Mouse (Mus musculus) midbrain, embryonic 16.5 days (tissue): ENCODE results near the gene Smdt1. TPM values are rescaled to one million over a fixed set of nuclear protein-coding genes. Genes with fewer than 3 reads are reported as not detected.
"Not testable (repeated sequence)": the region's sequence is repeated elsewhere in the genome, so short reads cannot be mapped to it uniquely, and the experiment has no call there.

ENCODE experiments used
- ATAC-seq: fragments of 200-750 bp; cut with Nextera tagmentation; 2 replicates; pipeline ENCODE4 v1.8.0; 2017; ENCODE audit warnings: moderate TSS enrichment
- H3K27ac ChIP-seq: fragments of 300-500 bp; sonication (generic); 2 replicates; pipeline ENCODE4 v1.5.1; 2014; ENCODE audit warnings: mild to moderate bottlenecking, low read length, mixed read lengths
- H3K27me3 ChIP-seq: fragments of 300-500 bp; sonication (generic); 2 replicates; pipeline ENCODE4 v1.6.1; 2014; ENCODE audit warnings: low read depth, low read length, mixed read lengths; ENCODE audit not compliant: control insufficient read depth, insufficient read depth
- H3K36me3 ChIP-seq: fragments of 300-500 bp; sonication (generic); 2 replicates; pipeline ENCODE4 v1.6.1; 2014; ENCODE audit warnings: mild to moderate bottlenecking, low read length, moderate library complexity, mixed read lengths; ENCODE audit not compliant: control insufficient read depth, insufficient read depth
- H3K4me1 ChIP-seq: fragments of 300-500 bp; sonication (generic); 2 replicates; pipeline ENCODE4 v1.6.1; 2014; ENCODE audit warnings: mild to moderate bottlenecking, low read length, mixed read lengths; ENCODE audit not compliant: control insufficient read depth, insufficient read depth
- H3K4me2 ChIP-seq: fragments of 300-500 bp; sonication (generic); 2 replicates; pipeline ENCODE4 v1.6.1; 2014; ENCODE audit warnings: mild to moderate bottlenecking, low read length, mixed read lengths
- H3K4me3 ChIP-seq: fragments of 300-500 bp; sonication (generic); 2 replicates; pipeline ENCODE4 v1.5.1; 2014; ENCODE audit warnings: low read depth, mild to moderate bottlenecking, low read length, moderate library complexity, mixed read lengths
- H3K9ac ChIP-seq: fragments of 300-500 bp; sonication (generic); 2 replicates; pipeline ENCODE4 v1.6.1; 2014; ENCODE audit warnings: low read depth, low read length, mixed read lengths
- H3K9me3 ChIP-seq: fragments of 300-500 bp; sonication (generic); replicated peaks from 2 replicates; pipeline ENCODE4 v1.6.1; 2014; ENCODE audit warnings: mild to moderate bottlenecking, low read length, mixed read lengths; ENCODE audit not compliant: control insufficient read depth, poor library complexity, severe bottlenecking
- WGBS: fragments of 180-500 bp; shearing (Covaris S2); extraction: QIAGEN DNeasy Blood & Tissue Kit; methylation state at CpG from one replicate; pipeline ENCODE4 v1.1.7; 2014; 5-methylcytosine and 5-hydroxymethylcytosine counted together
- polyA plus RNA-seq: library from polyadenylated mRNA; unstranded; fragments of >200 nt; fragmentation: Nextera tagmentation; extraction: Ambion mirVana; gene quantifications from 2 replicates; pipeline ENCODE4 v1.2.1, GENCODE M21; 2015

The Smdt1 gene
- polyA plus RNA-seq, 1 experiment from 2014 or later: 320 TPM

DNA sequence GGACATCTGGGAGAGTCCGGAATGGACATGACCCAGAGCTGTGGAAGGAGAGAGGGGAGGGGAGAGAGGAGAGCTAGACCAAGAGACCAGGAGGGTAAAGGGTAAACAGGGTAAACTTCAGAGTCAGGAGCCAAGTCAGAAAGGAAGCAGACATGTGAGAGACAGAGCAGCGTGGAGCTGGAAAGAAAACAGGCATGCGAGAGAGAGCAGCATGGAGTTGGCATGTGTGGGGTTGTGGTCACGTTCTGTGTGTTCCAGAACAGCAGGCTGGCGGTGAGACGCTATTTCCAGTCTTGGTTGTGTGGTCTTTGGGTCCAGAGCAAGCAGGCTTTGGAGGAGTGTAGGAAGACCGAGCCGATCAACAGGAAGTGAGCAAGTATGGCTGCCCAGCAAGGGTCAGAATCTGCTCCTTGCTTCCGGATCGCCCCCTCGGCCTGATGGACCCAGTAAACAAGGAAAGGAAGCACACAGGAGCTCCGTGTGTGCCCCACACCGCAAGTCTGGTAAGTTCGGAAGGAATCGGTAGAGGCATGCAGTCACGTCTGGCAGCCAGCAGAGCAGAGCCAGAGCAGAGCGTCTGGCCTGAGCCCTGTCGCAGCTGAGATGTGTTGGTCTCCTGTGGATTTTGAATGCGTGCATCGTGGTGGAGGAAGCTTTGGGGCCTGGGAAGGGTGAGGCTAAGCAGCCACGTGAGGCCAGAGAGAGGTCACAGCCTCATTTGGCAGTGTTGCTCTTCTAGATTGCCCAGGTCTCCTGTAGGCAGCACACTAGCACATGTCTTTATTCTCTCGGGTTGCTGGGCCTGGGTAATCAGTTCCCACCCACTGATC lies 19.9 kb downstream of the Smdt1 start:
- no peak for ATAC-seq
- no peak overlapping the region for H3K27ac ChIP-seq
- H3K4me2 ChIP-seq: no peak overlapping the region
- no peaks in the 10 kb centered on the region for H3K9me3 ChIP-seq
- H3K27me3 ChIP-seq: no peaks in the 10 kb centered on the region
- H3K4me1 ChIP-seq: peaks cover 5% of the 10 kb centered on the region
- no peak overlapping the region for H3K4me3 ChIP-seq
- no peak overlapping the region for H3K9ac ChIP-seq
- WGBS: 69% methylated on average over 22 of the region's 22 CpGs
- H3K36me3 ChIP-seq: no peaks in the 10 kb centered on the region

DNA sequence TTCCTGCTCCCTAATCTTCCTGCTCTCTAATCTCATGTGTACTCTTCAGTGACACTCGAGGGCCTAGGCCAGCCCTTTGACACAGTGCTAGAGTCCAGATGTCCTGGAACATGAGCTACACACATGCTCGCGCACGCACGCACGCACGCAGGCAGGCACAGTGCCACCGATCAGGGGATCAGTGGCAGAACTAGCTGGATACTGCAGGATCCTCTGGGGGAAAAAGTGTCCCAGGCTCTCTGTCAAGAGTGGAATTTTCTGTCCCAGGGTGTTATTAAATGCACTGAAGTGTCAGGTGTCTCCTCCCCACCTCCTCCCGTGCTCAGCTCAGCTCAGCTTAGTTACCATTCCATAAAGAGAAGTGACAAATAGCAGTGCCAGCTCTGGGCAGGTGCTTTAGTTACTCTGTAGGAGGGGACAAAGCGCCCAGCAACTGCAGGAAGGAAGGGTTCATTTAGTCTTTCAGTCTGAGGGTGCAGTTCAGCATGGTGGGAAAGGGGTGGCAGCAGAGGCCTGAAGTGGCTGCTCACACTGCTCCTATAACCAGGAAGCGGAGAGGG lies 22.8 kb downstream of the Smdt1 start:
- Histone ChIP-seq H3K4me2 (no peak overlapping the region), H3K9ac (no peak overlapping the region), H3K27ac (no peak overlapping the region), H3K4me3 (no peak overlapping the region), H3K36me3 (no peaks in the 10 kb centered on the region), H3K4me1 (no peaks in the 10 kb centered on the region), H3K9me3 (no peaks in the 10 kb centered on the region), H3K27me3 (no peaks in the 10 kb centered on the region)
- WGBS: 81% methylated on average over 11 of the region's 11 CpGs
- ATAC-seq: no peak

DNA sequence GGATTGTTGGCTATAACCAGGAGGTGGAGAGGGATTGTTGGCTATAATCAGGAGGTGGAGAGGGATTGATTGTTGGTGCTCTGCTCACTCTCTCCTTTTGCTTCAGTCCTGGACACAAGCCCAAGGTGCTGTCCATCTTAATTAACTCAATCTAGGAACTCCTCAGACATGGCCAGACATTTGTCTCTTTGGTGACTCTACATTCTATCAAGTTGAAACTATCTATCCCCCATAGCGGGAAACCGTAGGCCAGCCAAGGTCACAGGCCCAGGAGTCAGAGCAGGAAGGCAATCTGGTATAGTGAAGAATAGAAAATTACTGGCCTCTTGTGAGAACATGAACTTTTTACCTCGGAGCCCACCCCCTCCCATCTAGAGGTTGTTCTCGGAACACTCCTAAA lies 23.5 kb downstream of the Smdt1 start:
- Histone ChIP-seq H3K9me3 (no peaks in the 10 kb centered on the region), H3K9ac (no peak overlapping the region), H3K4me2 (no peak overlapping the region), H3K36me3 (no peaks in the 10 kb centered on the region), H3K4me3 (no peak overlapping the region), H3K27ac (no peak overlapping the region), H3K4me1 (no peaks in the 10 kb centered on the region), H3K27me3 (no peaks in the 10 kb centered on the region)
- 86% methylated on average over 3 of the region's 4 CpGs for WGBS
- ATAC-seq: no peak

DNA sequence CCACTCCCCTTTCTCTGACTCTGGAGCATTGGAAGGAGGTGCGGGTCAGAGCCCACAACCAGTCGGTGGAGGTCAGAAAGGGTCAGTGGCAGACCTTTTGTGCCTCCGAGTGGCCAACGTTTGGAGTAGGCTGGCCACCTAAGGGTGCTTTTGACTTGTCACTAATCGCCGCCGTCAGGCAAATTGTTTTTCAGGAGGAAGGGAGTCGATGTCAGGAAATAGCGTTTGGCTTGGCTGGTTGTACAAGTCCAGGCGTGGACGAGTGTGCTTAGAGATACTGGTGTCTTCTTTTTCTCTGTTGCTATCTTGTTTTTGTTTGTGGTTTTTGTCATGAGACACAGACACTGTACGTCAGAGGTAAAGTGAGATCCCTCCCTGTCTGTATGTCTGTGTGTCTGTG lies 25.0 kb downstream of the Smdt1 start:
- H3K4me3 ChIP-seq, H3K4me1 ChIP-seq, H3K4me2 ChIP-seq, H3K27me3 ChIP-seq, H3K36me3 ChIP-seq, H3K9me3 ChIP-seq, ATAC-seq, H3K27ac ChIP-seq, H3K9ac ChIP-seq: not testable (repeated sequence)
- WGBS: 86% methylated on average over 7 of the region's 12 CpGs

DNA sequence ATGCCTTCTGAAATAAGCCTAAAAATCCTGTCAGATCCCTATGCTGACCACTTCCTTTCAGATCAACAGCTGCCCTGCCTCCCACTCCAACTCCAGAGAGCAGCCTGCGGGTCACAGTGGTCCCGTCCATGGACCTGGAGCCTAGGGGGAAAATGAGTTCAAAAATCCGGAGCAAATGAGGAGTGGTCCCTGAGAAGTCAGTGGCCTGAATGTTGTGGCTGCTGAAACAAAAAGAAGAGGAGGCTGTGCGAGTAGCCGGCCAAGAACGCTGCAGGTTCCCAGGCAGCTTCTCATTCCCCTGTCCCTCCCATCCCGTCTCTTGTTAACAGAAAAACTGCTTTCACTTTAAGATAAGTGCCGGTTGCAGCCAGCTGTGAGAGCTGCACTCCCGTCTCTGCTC lies 25.8 kb downstream of the Smdt1 start:
- H3K4me2 ChIP-seq, ATAC-seq, H3K27ac ChIP-seq, H3K27me3 ChIP-seq, H3K36me3 ChIP-seq, H3K9me3 ChIP-seq, H3K4me3 ChIP-seq, H3K4me1 ChIP-seq, H3K9ac ChIP-seq: not testable (repeated sequence)
- WGBS: 12% methylated on average over 6 of the region's 9 CpGs

DNA sequence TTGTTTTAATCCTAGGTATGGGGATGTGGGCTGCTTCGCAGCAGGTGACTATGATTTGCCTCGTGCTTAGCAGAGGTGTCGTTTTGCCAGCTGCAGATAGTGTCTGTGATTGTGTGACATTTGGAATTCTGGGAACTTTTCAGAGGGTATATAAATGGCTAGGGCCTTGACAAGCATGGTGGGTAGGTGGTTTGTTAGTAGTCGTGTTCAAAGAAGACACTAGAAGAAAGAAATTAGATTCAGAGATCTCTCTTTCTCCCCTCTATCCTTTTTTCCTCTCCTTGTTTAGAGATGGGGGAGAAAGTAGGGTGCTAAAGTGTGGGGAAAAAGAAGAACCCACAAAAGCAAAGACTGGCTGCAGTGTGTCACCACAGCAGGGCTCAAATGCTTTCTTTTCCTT lies 29.4 kb downstream of the Smdt1 start:
- WGBS: 95% methylated on average over 4 of the region's 4 CpGs
- H3K4me2 ChIP-seq: no peak overlapping the region
- no peaks in the 10 kb centered on the region for H3K4me1 ChIP-seq
- no peaks in the 10 kb centered on the region for H3K27me3 ChIP-seq
- no peaks in the 10 kb centered on the region for H3K36me3 ChIP-seq
- H3K9ac ChIP-seq: no peak overlapping the region
- no peak overlapping the region for H3K27ac ChIP-seq
- no peaks in the 10 kb centered on the region for H3K9me3 ChIP-seq
- H3K4me3 ChIP-seq: no peak overlapping the region
- no peak for ATAC-seq

DNA sequence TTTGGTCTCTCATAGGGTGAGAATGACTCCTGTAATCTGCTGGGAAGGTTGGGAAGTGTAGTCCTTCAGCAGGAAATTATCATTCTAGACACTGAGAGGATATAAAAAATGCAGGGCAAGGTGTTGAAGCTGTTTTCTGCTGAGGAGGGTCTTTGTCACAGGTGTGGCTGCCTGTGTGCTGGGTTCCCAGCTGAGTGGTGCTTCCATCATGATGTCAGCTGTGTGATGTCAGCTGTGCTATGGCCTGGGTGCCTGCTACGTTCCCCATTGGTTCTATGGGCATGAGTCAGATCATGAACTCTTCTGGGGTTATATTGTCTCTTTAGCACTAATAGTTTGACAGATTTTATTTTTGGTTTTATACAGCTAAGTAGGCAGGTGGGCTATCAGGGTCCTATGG lies 30.1 kb downstream of the Smdt1 start:
- ATAC-seq: no peak
- WGBS: 81% methylated on average over 1 of the region's 1 CpGs

DNA sequence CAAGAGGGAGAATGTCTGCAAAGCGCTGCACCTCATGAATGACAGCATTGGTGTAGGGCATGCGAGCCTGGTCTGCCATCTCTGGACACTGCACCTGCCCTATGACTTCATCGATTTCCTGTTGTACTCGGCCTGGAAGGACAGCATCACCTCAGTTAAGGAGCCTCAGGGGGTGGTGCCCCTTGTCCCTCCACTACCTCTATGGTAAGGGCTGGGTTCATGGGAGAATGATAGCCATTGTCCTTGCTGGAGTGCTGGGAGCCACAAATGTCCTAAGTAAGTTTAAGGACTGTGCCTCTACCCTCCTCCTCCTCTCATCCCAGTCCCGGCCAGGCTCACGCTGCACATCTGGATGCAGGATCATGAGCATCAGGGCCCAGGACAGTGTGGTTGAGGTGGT lies 33.7 kb downstream of the Smdt1 start:
- Histone ChIP-seq H3K27me3 (no peaks in the 10 kb centered on the region), H3K9me3 (no peaks in the 10 kb centered on the region), H3K4me2 (no peak overlapping the region), H3K9ac (no peak overlapping the region), H3K4me3 (no peak overlapping the region), H3K36me3 (no peaks in the 10 kb centered on the region), H3K27ac (no peak overlapping the region), H3K4me1 (no peaks in the 10 kb centered on the region)
- WGBS: 91% methylated on average over 6 of the region's 6 CpGs
- ATAC-seq: no peak

More for the DNA sequence above, 30.1 kb downstream of the Smdt1 start:
- no peak overlapping the region for H3K4me2 ChIP-seq
- H3K36me3 ChIP-seq: no peaks in the 10 kb centered on the region
- no peak overlapping the region for H3K27ac ChIP-seq
- H3K9ac ChIP-seq: no peak overlapping the region
- H3K27me3 ChIP-seq: no peaks in the 10 kb centered on the region
- H3K4me3 ChIP-seq: no peak overlapping the region
- H3K9me3 ChIP-seq: no peaks in the 10 kb centered on the region
- H3K4me1 ChIP-seq: no peaks in the 10 kb centered on the region

DNA sequence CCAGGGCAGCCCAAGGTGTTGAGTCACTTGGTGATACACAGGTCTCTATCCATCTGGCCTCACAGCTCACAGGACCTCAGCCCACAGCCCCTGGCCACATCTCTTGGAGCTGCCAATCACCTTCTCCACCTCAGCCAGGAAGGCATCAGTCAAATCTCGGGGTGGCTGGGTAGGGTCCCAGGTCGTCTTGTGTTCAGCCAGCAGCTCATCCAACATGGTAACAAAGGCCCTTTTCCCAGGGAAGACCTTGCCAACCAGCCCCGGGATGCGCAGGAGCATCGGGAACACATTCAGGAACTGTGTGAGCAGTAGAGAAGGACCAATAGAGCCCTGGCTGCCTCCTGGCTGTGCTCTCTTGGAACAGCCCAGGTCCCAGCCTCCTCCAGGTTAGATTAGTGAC lies 34.2 kb downstream of the Smdt1 start:
- H3K4me1 ChIP-seq: no peaks in the 10 kb centered on the region

More for the DNA sequence above, 34.2 kb downstream of the Smdt1 start:
- Histone ChIP-seq H3K4me3 (no peak overlapping the region), H3K4me2 (no peak overlapping the region), H3K27me3 (no peaks in the 10 kb centered on the region), H3K9me3 (no peaks in the 10 kb centered on the region), H3K36me3 (no peaks in the 10 kb centered on the region), H3K9ac (no peak overlapping the region), H3K27ac (no peak overlapping the region)
- ATAC-seq: no peak
- 92% methylated on average over 5 of the region's 5 CpGs for WGBS
